Mouse (Mus musculus) spleen, adult 2 months (tissue): Measurements from ENCODE around the gene Hsf4. TPM values are rescaled to one million over a fixed set of nuclear protein-coding genes. Genes with fewer than 3 reads are reported as not detected.

Experiments
- DNase-seq, 2 experiments: peaks; one replicate each; pipeline versions ENCODE4 v3.0.0 to v3.0.0-alpha.2; 2012 to 2021; ENCODE audit warnings: low spot score in 2 of 2, low read depth in 1 of 2
- H3K27ac ChIP-seq: fragments of 200-500 bp; 2 replicates; pipeline ENCODE4 v1.5.1; 2012; ENCODE audit warnings: low read length, inconsistent platforms; ENCODE audit not compliant: insufficient read depth
- H3K27me3 ChIP-seq: fragments of 200-500 bp; 2 replicates; pipeline ENCODE4 v1.6.1; 2012; ENCODE audit warnings: mild to moderate bottlenecking, moderate library complexity, low read length, inconsistent platforms; ENCODE audit not compliant: control insufficient read depth, insufficient read depth
- H3K36me3 ChIP-seq: fragments of 200-500 bp; 2 replicates; pipeline ENCODE4 v1.6.1; 2012; ENCODE audit warnings: mild to moderate bottlenecking, low read length, inconsistent platforms; ENCODE audit not compliant: control insufficient read depth, insufficient read depth
- H3K4me1 ChIP-seq: fragments of 200-500 bp; 2 replicates; pipeline ENCODE4 v1.6.1; 2011; ENCODE audit warnings: inconsistent platforms; ENCODE audit not compliant: control insufficient read depth, insufficient read depth, insufficient read length
- H3K4me3 ChIP-seq: fragments of 200-500 bp; 2 replicates; pipeline ENCODE4 v1.5.1; 2011; ENCODE audit warnings: mild to moderate bottlenecking, inconsistent platforms; ENCODE audit not compliant: insufficient read depth, insufficient read length; ENCODE audit errors: extremely low read depth
- CTCF ChIP-seq: fragments of 200-500 bp; IDR thresholded peaks from 2 replicates; pipeline ENCODE4 v1.5.1; 2011; ENCODE audit warnings: mild to moderate bottlenecking, inconsistent platforms; ENCODE audit not compliant: insufficient read depth, insufficient read length, insufficient replicate concordance; ENCODE audit errors: extremely low read depth
- POLR2A ChIP-seq: fragments of 200-500 bp; IDR thresholded peaks from 2 replicates; pipeline ENCODE4 v1.6.1; 2011; ENCODE audit warnings: low read depth, low read length, inconsistent platforms
- WGBS: fragments of 180-500 bp; shearing (Covaris S2); methylation state at CpG from one replicate; pipeline ENCODE4 v1.1.7; 2018; 5-methylcytosine and 5-hydroxymethylcytosine counted together
- polyA plus RNA-seq: library from polyadenylated mRNA; depleted of rRNA; stranded (reverse); fragments of >200 nt; gene quantifications from 2 replicates; pipeline ENCODE4 v1.2.3, GENCODE M21; 2012

Gene Hsf4
- polyA plus RNA-seq, 1 experiment = 2.7 TPM

- DNase-seq = no peak
- Histone ChIP-seq H3K27ac (no peak overlapping the region), H3K4me3 (no peak overlapping the region), H3K4me1 (no peaks in the 10 kb centered on the region; the same call in 1 of the 2 replicates), H3K27me3 (no peaks in the 10 kb centered on the region), H3K36me3 (peaks cover 14% of the 10 kb centered on the region)
- WGBS = 81% methylated on average over 1 of the region's 1 CpGs
- no peak for TF ChIP-seq POLR2A
- no peak for TF ChIP-seq CTCF
These were observed 36.3 kb upstream of the Hsf4 start for GRCm38 (mm10) chr8:105233126-105233935.

- DNase-seq = no peak
- peaks cover 23% of the 10 kb centered on the region for H3K36me3 ChIP-seq
- WGBS = 78% methylated on average over 1 of the region's 1 CpGs
These were observed 34.4 kb upstream of the Hsf4 start for GRCm38 (mm10) chr8:105235206-105235605.

GRCm38 (mm10) chr8:105237442-105238142 is 32.0 kb upstream of the Hsf4 start:
- TF ChIP-seq POLR2A (no peak), CTCF (no peak)
- Histone ChIP-seq H3K4me1 (no peaks in the 10 kb centered on the region), H3K36me3 (peaks cover 34% of the 10 kb centered on the region), H3K27ac (no peak overlapping the region), H3K4me3 (no peak overlapping the region), H3K27me3 (no peaks in the 10 kb centered on the region)
- no peak for DNase-seq
- WGBS = 84% methylated on average over 14 of the region's 14 CpGs

More at GRCm38 (mm10) chr8:105235206-105235605, 34.4 kb upstream of the Hsf4 start:
- H3K27ac ChIP-seq = no peak overlapping the region
- H3K4me3 ChIP-seq = no peak overlapping the region
- no peaks in the 10 kb centered on the region for H3K27me3 ChIP-seq
- TF ChIP-seq CTCF (no peak), POLR2A (no peak)
- no peaks in the 10 kb centered on the region; the same call in 1 of the 2 replicates for H3K4me1 ChIP-seq

GRCm38 (mm10) chr8:105241016-105241415 is 28.6 kb upstream of the Hsf4 start:
- no peak for DNase-seq
- Histone ChIP-seq H3K36me3 (peaks cover 28% of the 10 kb centered on the region), H3K27me3 (no peaks in the 10 kb centered on the region), H3K4me3 (no peak overlapping the region), H3K27ac (no peak overlapping the region), H3K4me1 (no peaks in the 10 kb centered on the region)
- WGBS = 98% methylated on average over 7 of the region's 7 CpGs
- TF ChIP-seq POLR2A (no peak), CTCF (no peak)

GRCm38 (mm10) chr8:105251954-105252353 is 17.6 kb upstream of the Hsf4 start:
- H3K27ac ChIP-seq = no peak overlapping the region
- DNase-seq = no peak
- H3K27me3 ChIP-seq = no peaks in the 10 kb centered on the region
- 92% methylated on average over 6 of the region's 6 CpGs for WGBS
- peaks cover 12% of the 10 kb centered on the region for H3K4me1 ChIP-seq
- peaks cover 34% of the 10 kb centered on the region for H3K36me3 ChIP-seq
- H3K4me3 ChIP-seq = no peak overlapping the region
- TF ChIP-seq CTCF (no peak), POLR2A (no peak)

GRCm38 (mm10) chr8:105252680-105253537 is 16.7 kb upstream of the Hsf4 start:
- DNase-seq = no peak
- peaks cover 12% of the 10 kb centered on the region for H3K4me1 ChIP-seq
- no peaks in the 10 kb centered on the region for H3K27me3 ChIP-seq
- TF ChIP-seq POLR2A (no peak), CTCF (no peak)
- no peak overlapping the region for H3K4me3 ChIP-seq
- H3K27ac ChIP-seq = no peak overlapping the region
- 86% methylated on average over 10 of the region's 10 CpGs for WGBS
- peaks cover 27% of the 10 kb centered on the region for H3K36me3 ChIP-seq
